Mouse (Mus musculus): ENCODE measurements around the gene Slc9a3r2. TPM values are rescaled to one million over a fixed set of nuclear protein-coding genes. Genes with fewer than 3 reads are reported as not detected.
"Not testable (repeated sequence)": the region's sequence is repeated elsewhere in the genome, so short reads cannot be mapped to it uniquely, and the experiment has no call there.

Gene Slc9a3r2
- polyA plus RNA-seq, 1 experiment, result 63.5 TPM

- peak; percentile 30 for DNase-seq (ENCODE audit: low spot score)
Measured at GRCm38 (mm10) chr17:24667416-24667815, 17.3 kb upstream of the Slc9a3r2 start.

GRCm38 (mm10) chr17:24667011-24667410, 16.9 kb upstream of the Slc9a3r2 start:
- not testable (repeated sequence) for DNase-seq (ENCODE audit: low spot score)

DNA sequence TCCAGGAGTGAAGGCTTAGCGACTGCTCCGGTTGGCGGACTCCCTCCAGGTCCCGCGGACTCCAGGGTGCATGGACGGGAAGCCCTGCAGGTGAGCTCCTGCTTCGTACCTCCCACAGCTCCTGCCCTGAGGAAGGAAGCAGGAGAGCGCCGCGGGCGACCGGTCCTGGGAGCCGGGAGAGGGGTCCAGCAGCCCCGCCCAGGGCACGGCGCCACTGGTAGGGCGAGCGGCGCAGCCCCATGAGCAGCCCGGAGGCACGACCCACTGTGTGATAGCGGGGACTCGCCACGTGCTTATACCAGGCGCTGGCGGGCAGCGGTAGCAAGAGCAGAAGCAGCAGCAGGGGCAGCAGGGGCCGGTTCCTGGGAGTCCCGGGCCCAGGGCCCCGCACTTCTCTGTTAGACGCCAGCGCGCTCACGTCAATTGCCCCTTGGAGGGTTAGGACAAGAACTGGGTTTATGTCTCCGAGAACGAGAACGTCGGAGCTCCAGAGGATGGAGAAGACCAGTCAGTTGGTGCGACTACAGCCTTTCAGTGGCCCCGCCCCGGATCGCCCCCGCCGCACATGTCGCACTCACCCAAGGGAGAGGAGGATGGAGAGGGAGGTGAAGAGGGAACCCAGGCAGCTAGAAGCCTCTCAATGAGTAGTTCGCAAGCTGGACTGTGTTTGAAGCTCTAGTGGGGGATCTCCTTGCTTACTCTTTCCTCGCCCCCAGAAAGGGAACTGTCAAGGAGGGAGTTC, 8.1 kb upstream of the Slc9a3r2 start, which contains the start of gene Npw:
Npw (minus strand) TSS at position 441 of the 742 bp plus-strand sequence.
- DNase-seq (ENCODE audit: low spot score), result no peak

GRCm38 (mm10) chr17:24654969-24655368, 4.8 kb upstream of the Slc9a3r2 start:
- DNase-seq (ENCODE audit: low spot score), result no peak

DNA sequence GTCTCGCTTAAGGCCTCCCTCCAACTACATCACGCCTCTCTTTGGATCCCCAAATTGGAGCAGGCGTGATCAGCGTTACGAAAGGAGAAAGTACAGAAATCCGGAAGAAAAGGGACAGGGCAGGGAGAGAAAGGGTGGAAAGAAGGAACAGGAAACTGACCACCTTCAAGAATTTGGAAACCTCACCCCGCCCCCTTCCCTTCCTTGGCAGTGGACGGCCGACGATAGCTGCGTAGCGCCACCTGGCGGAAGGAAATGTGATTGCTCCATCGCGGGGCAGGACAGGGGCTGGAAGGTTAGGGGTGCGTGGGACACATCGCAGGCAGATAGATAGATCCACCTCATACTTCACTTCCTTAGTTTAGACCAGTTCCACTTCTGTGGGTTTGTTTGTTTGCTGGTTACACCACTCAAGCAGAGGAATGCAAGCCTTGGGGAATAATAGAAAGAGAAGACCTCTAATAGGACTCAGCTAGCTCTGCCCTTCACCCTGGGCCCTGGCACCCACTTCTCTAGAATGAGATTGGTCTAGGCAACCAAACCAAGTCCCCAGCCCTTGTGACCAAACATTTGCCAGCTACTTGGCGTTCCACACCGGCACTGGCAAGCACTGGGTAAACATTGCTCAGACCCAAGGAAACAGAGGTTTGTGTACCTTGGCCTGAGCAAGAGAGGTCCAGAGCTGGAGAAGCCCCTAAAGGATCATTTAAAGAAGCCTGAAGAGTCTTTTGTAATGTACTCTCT, 4.0 kb upstream of the Slc9a3r2 start:
- no peak for DNase-seq (ENCODE audit: low spot score)

DNA sequence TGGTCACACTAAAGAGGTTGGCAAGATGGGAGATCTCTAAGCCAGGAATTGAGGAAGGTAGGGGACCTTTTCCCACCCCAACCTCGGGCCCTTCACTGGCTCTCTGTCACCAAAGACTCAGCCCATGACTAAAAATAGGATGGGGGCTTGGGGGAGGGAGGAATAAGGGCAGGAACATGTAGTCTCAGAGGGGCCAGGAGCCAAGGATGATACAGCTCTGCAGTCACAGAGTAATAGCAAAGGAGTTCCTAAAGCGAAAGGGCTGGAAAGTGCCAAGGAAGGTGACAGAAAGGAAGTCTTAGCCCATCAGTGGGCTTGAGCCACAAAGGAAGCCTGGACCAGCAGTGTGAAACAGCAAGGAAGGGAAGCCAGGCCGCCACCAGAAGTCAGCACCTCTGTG, 1.7 kb upstream of the Slc9a3r2 start:
- no peak for DNase-seq (ENCODE audit: low spot score)

- DNase-seq (ENCODE audit: low spot score), result no peak
Measured at GRCm38 (mm10) chr17:24650766-24651165, 639 bp upstream of the Slc9a3r2 start.

- DNase-seq (ENCODE audit: low spot score), result no peak
Measured at GRCm38 (mm10) chr17:24649581-24650069, 502 bp downstream of the Slc9a3r2 start.

- no peak for DNase-seq (ENCODE audit: low spot score)
Measured at GRCm38 (mm10) chr17:24648731-24649377, 1.3 kb downstream of the Slc9a3r2 start.

DNA sequence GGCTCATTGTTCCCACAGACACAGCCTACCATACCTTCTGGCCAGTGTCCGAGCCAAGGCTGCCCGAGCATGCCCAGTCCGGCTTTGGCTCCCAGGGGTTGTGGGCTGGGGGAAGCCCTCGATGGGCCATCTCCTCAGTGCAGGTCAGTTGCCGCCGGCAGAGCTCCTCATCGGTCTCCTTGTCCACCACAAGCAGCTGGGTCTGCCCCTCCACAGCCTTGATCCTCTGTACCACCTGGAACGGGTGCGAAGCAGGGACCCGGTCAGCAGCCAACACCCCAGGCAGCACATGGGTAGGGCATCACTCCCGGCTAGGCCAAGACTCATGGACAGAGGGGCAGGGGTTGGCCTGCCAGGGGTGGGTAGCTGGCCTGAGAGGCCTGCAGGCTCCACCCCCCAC, 2.6 kb downstream of the Slc9a3r2 start:
- DNase-seq (ENCODE audit: low spot score), result no peak

DNA sequence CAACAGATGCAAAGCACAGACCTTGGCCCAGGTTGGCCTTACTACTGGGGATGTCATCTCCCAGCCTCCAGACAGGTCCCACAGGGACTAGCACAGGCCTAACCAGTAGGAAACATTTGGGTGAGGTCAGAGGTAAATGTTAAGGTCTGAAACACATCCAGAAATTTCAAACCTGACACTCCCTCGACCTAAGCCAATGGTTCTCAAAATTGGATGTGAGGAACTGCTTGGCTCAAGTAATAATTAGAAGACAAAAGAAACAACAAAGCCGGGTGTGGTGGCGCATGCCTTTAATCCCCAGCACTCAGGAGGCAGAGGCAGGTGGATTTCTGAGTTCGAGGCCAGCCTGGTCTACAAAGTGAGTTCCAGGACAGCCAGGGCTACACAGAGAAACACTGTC, 3.7 kb downstream of the Slc9a3r2 start:
- DNase-seq (ENCODE audit: low spot score), result no peak

DNA sequence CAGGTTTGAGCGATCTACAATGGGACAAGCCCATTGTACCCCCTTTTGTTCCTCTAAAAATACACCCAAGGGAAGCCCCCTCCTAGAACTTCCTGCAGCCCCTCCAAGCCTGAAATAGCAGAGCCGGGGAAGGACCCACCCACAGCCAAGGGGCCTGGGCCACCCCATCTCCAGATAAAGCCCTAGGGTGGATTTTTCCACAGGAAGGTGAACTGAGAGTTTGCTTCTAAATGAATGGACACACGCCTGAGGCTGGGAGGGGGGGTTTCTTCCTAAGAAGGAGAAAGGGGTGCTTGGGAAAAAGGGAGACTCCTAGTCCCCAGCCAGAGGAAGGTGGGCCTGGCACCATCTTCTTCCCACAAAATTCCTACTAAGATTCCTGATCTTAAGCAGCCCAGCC, 4.2 kb downstream of the Slc9a3r2 start:
- no peak for DNase-seq (ENCODE audit: low spot score)

DNA sequence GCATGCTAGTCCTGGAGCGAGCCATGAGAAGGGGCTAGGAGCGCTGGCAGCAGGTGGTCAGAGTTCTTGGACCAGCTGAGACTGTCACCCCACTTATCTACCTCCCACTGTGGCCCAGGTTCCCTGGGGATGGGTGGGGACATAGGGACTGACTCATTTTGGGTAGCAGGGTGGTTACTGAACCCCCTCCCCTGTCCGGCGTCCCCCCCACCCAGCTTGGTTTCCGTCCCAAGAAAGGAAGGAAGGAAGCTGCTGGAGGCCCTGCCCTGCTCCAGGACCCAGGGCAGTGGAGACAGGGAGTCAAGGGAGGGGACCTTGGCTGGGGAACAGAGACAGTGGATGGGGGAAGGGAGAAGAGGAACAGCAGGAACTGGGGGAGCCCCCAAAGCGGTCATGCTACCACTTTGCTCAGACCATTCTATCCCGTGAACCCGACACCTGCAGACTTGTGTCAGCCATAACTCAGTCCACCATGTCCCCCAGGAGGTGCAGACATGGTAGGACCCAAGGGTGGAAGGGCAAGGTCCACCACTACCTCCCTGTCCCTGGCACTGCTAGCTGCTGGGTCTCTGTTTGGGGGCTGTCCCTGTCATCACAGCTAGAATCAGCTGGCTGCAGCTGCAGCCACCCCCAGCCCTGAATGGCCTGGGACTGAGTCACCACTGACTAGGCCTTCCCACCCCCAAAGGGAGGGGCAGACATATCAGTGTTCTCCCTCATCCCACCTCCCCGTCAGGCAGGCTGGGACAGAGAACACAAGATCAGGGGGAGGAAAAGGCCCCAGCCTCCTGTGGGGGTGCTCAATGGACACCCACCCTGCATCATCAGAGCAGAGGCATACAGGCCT, 5.0 kb downstream of the Slc9a3r2 start:
- no peak for DNase-seq (ENCODE audit: low spot score)

DNA sequence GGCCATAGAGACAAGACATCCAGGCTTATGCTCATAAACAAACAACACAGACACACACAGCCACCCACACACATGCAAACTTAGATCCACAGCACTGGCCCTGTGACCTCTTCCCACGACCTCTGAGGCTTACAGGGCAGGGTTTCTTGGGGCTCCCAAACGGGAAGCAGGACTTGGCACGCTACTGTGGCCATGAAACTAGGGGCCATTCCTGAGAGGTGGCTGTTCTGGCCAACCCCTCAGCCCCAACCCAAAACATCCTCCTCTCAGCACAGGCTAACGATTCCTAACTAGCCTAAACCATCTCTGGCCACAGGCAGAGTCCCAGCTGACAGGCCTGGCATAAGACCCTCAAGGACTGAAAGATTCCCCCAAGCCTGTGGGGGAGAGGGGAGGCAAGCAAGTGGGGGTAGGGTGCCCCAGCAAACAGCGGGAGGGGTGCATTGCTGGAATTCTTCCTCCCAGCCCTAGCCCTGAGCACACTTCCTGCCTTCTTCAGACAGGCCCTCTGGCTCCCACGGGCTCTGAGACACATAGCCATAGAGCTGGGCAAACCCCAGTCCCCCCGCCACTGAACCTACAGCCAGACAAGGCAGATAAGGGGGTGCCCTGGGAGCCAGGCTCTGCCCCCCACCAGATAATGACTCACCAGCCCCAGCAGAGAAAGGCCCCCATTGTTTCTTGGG, 6.0 kb downstream of the Slc9a3r2 start:
- DNase-seq (ENCODE audit: low spot score), result no peak

DNA sequence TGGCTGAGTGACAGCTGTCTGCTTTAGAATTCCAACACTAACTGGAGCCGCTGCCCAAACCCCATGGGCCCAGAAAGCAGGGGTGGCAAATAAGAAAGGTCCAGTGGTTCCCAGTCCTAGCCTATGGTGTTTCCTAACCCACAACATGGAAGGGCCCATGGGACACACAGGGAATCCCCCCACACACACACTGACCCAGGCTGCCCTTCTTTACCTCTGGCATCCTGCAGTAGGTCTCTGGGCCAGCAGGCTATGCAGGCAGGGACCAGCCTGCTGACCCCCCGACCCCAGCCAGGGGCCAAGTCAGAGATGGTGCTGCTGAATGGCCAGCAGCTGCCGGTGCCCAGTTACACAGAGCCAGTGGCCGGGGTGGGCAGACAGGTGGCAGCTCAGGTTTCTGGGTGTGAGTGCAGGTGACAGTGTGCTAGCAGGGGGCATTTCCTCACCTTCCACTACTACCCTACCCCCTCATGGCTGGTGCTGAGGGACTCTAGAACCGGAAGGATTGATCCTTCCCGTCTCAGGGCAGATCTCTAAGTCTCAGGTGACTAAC, 7.3 kb downstream of the Slc9a3r2 start:
- DNase-seq (ENCODE audit: low spot score), result no peak

GRCm38 (mm10) chr17:24641944-24642343, 8.2 kb downstream of the Slc9a3r2 start:
- DNase-seq (ENCODE audit: low spot score), result no peak

DNA sequence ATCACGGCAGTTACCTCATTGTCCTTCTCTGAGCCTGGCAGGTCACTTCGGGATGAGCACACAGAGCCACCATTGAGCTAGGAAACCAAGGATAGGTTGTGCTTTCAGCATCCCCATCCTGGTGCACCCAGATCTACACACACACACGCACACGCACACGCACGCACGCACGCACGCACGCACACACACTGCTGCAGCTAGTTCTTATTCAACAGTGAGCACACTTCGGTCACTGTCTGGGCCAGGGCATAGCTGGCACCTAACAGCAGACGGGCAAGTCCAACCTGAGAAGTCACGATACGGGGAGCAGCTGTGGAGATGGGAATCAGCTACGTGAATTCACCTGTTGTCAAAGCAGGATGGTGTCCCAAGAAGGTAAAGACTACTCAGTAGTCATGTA, 9.5 kb downstream of the Slc9a3r2 start:
- no peak for DNase-seq (ENCODE audit: low spot score)

DNA sequence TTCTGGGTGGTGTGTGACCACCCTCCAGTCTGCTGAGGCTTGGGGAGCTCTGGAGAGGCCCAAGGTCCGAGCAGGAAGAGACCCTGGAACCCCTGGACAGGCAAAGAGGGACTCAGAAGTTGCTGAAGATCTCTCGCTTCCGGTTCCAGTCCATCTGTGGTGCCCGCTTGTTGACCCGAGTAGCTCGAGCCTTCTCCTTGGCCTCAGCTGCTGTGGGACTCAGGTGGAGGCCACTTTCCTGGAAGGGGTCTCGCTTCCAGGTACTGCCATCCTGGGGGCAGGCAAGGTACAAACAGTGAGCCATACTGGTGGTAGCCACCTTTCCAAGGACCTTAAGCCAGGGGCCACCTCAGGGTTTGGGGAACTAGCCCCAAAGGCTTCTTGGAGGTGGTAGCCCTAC, 10.0 kb downstream of the Slc9a3r2 start:
- no peak for DNase-seq (ENCODE audit: low spot score)

DNA sequence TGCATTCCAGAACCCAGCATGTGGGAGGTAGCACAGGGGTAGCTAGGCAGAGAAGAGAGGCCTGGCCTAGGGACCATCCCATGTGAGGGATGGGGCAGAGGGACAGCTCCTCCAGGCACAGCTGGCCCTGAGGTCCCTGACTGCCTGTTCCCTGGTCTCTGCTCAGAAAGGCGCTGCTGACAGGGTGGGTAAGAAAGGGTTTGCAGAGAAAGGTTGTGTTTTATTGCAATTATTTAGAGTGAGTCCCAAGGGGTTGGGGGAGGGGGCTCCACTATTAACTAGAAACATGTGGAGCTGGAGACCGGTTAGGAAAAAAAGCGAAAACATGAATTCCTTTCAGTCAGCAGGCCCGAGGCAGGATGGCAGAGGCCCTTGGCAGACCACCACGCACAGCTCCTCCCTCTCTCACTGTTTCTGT, 10.5 kb downstream of the Slc9a3r2 start:
- DNase-seq (ENCODE audit: low spot score), result no peak

GRCm38 (mm10) chr17:24638840-24639239, 11.3 kb downstream of the Slc9a3r2 start:
- DNase-seq (ENCODE audit: low spot score), result no peak

- no peak for DNase-seq (ENCODE audit: low spot score)
Measured at GRCm38 (mm10) chr17:24638214-24638613, 11.9 kb downstream of the Slc9a3r2 start.

Measured in urinary bladder, adult 2 months (tissue).